Mouse (Mus musculus) cerebellum, adult 2 months (tissue): ENCODE results near the gene Pde4dip.

Experiments
- CTCF ChIP-seq: fragments of 200-500 bp; IDR thresholded peaks from 2 replicates; pipeline ENCODE4 v1.5.1; 2011; ENCODE audit warnings: low read depth, mild to moderate bottlenecking, control low read depth, low read length, moderate library complexity, borderline replicate concordance; ENCODE audit not compliant: insufficient read depth
- POLR2A ChIP-seq: fragments of 200-500 bp; IDR thresholded peaks from 2 replicates; pipeline ENCODE4 v1.6.1; 2011; ENCODE audit warnings: low read length, control low read depth, borderline replicate concordance; ENCODE audit not compliant: insufficient read depth

DNA sequence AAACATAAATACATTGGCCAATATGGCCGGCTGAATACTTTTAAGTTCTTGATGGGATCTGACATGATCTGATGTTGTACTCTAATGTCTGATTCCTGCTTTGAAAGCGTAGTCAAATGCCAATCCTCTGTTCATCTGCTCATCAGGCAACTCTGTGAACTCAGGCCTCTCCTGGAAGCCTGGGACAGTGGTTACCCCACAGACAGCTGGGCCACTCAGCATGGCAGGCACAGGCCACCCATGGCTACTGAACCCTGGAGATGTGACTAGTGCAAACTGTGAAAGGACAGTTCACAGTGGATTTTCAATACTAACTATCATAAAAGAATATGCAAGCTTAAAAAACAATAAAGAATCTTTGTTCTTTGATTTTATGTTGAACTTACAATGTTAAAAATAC, 85.6 kb downstream of the Pde4dip start:
- no peak for TF ChIP-seq CTCF
- TF ChIP-seq POLR2A, result no peak
